Mouse (Mus musculus) forebrain, embryonic 16.5 days (tissue): ENCODE results near the gene Rabl3. TPM values are rescaled to one million over a fixed set of nuclear protein-coding genes. Genes with fewer than 3 reads are reported as not detected.

Experiments
- ATAC-seq: fragments of 200-750 bp; cut with Nextera tagmentation; 2 replicates; pipeline ENCODE4 v1.8.0; 2017; ENCODE audit warnings: mild to moderate bottlenecking, moderate library complexity
- H3K27ac ChIP-seq: fragments of 300-500 bp; sonication (generic); 2 replicates; pipeline ENCODE4 v1.5.1; 2014; ENCODE audit warnings: low read length, control low read depth
- H3K27me3 ChIP-seq: fragments of 300-500 bp; sonication (generic); replicated peaks from 2 replicates; pipeline ENCODE4 v1.6.1; 2014; ENCODE audit warnings: low read length; ENCODE audit not compliant: control insufficient read depth, insufficient read depth
- H3K36me3 ChIP-seq: fragments of 300-500 bp; sonication (generic); 2 replicates; pipeline ENCODE4 v1.6.1; 2014; ENCODE audit not compliant: control insufficient read depth, insufficient read depth
- H3K4me1 ChIP-seq: fragments of 300-500 bp; sonication (generic); replicated peaks from 2 replicates; pipeline ENCODE4 v1.6.1; 2014; ENCODE audit warnings: low read length; ENCODE audit not compliant: control insufficient read depth, insufficient read depth
- H3K4me2 ChIP-seq: fragments of 300-500 bp; sonication (generic); 2 replicates; pipeline ENCODE4 v1.6.1; 2014; ENCODE audit warnings: mild to moderate bottlenecking, low read length, control low read depth
- H3K4me3 ChIP-seq: fragments of 300-500 bp; sonication (generic); replicated peaks from 2 replicates; pipeline ENCODE4 v1.5.1; 2014; ENCODE audit warnings: mild to moderate bottlenecking, low read length, control low read depth
- H3K9ac ChIP-seq: fragments of 300-500 bp; sonication (generic); replicated peaks from 2 replicates; pipeline ENCODE4 v1.6.1; 2014; ENCODE audit warnings: low read depth, low read length, control low read depth
- H3K9me3 ChIP-seq: fragments of 300-500 bp; sonication (generic); 2 replicates; pipeline ENCODE4 v1.6.1; 2016; ENCODE audit warnings: low read length; ENCODE audit not compliant: control insufficient read depth
- WGBS: fragments of 180-500 bp; shearing (Covaris S2); extraction: QIAGEN DNeasy Blood & Tissue Kit; methylation state at CpG from one replicate; pipeline ENCODE4 v1.1.7; 2014; 5-methylcytosine and 5-hydroxymethylcytosine counted together
- polyA plus RNA-seq: library from polyadenylated mRNA; unstranded; fragments of >200 nt; fragmentation: Nextera tagmentation; extraction: Ambion mirVana; gene quantifications from 2 replicates; pipeline ENCODE4 v1.2.1, GENCODE M21; 2015

The Rabl3 gene
- polyA plus RNA-seq = 16.6 and 17.0 TPM in 2 replicates

GRCm38 (mm10) chr16:37539611-37540580 is at the start of gene Rabl3, which contains the start of gene Gtf2e1:
Gene Rabl3 (plus strand): TSS chr16:37539885.
Gene Gtf2e1 (minus strand): TSS chr16:37539789.
- H3K9ac ChIP-seq = peak within 1 kb of the TSS; percentile 97
- H3K27ac ChIP-seq = peak within 1 kb of the TSS; percentile 95
- H3K9me3 ChIP-seq = no peaks in the 10 kb centered on the region
- no peaks in the 10 kb centered on the region; the same call in 1 of the 2 replicates for H3K36me3 ChIP-seq
- no peaks in the 10 kb centered on the region for H3K27me3 ChIP-seq
- H3K4me1 ChIP-seq = peaks cover 20% of the 10 kb centered on the region
- 1% methylated on average over 41 of the region's 41 CpGs for WGBS
- H3K4me2 ChIP-seq = peak within 1 kb of the TSS; percentile 92
- peak within 1 kb of the TSS; percentile 94 for H3K4me3 ChIP-seq
- ATAC-seq = peak; percentile 99

- Histone ChIP-seq H3K27me3 (no peaks in the 10 kb centered on the region), H3K4me2 (no peak overlapping the region), H3K4me3 (no peak overlapping the region), H3K4me1 (no peaks in the 10 kb centered on the region), H3K27ac (no peak overlapping the region), H3K36me3 (no peaks in the 10 kb centered on the region), H3K9me3 (no peaks in the 10 kb centered on the region), H3K9ac (no peak overlapping the region)
- no peak for ATAC-seq
- WGBS = 82% methylated on average over 6 of the region's 6 CpGs
These were observed 44.7 kb upstream of the Rabl3 start for GRCm38 (mm10) chr16:37495017-37495416.

- Histone ChIP-seq H3K36me3 (no peaks in the 10 kb centered on the region), H3K4me1 (no peaks in the 10 kb centered on the region), H3K9ac (no peak overlapping the region), H3K9me3 (no peaks in the 10 kb centered on the region), H3K27me3 (no peaks in the 10 kb centered on the region), H3K4me2 (no peak overlapping the region), H3K4me3 (no peak overlapping the region), H3K27ac (no peak overlapping the region)
- 84% methylated on average over 9 of the region's 9 CpGs for WGBS
- ATAC-seq = no peak
These were observed 41.1 kb upstream of the Rabl3 start for GRCm38 (mm10) chr16:37498581-37498980.

GRCm38 (mm10) chr16:37504517-37504916 is 35.2 kb upstream of the Rabl3 start:
- Histone ChIP-seq H3K4me1 (peaks cover 9% of the 10 kb centered on the region), H3K4me2 (no peak overlapping the region), H3K4me3 (no peak overlapping the region), H3K27me3 (no peaks in the 10 kb centered on the region), H3K27ac (no peak overlapping the region), H3K9me3 (no peaks in the 10 kb centered on the region), H3K36me3 (no peaks in the 10 kb centered on the region), H3K9ac (no peak overlapping the region)
- WGBS = 40% methylated on average over 1 of the region's 1 CpGs
- ATAC-seq = no peak

- no peaks in the 10 kb centered on the region for H3K9me3 ChIP-seq
These were observed 32.9 kb upstream of the Rabl3 start for GRCm38 (mm10) chr16:37506751-37507150.

GRCm38 (mm10) chr16:37511489-37511888 is 28.2 kb upstream of the Rabl3 start:
- ATAC-seq = no peak
- Histone ChIP-seq H3K4me3 (no peak overlapping the region), H3K4me2 (no peak overlapping the region), H3K9me3 (no peaks in the 10 kb centered on the region), H3K27ac (no peak overlapping the region), H3K9ac (no peak overlapping the region), H3K27me3 (no peaks in the 10 kb centered on the region), H3K4me1 (peaks cover 9% of the 10 kb centered on the region), H3K36me3 (peaks cover 4% of the 10 kb centered on the region; the same call in 1 of the 2 replicates)
- WGBS = 95% methylated on average over 15 of the region's 15 CpGs

More at GRCm38 (mm10) chr16:37506751-37507150, 32.9 kb upstream of the Rabl3 start:
- no peak overlapping the region for H3K4me2 ChIP-seq
- H3K27me3 ChIP-seq = no peaks in the 10 kb centered on the region
- no peak for ATAC-seq
- no peak overlapping the region for H3K27ac ChIP-seq
- H3K9ac ChIP-seq = no peak overlapping the region
- 75% methylated on average over 9 of the region's 9 CpGs for WGBS
- H3K36me3 ChIP-seq = no peaks in the 10 kb centered on the region; the same call in 1 of the 2 replicates
- H3K4me1 ChIP-seq = peaks cover 9% of the 10 kb centered on the region
- no peak overlapping the region for H3K4me3 ChIP-seq

GRCm38 (mm10) chr16:37514644-37515043 is 25.0 kb upstream of the Rabl3 start:
- Histone ChIP-seq H3K4me1 (no peaks in the 10 kb centered on the region), H3K9me3 (no peaks in the 10 kb centered on the region), H3K9ac (no peak overlapping the region), H3K4me2 (no peak overlapping the region), H3K27me3 (no peaks in the 10 kb centered on the region), H3K36me3 (peaks cover 5% of the 10 kb centered on the region), H3K4me3 (no peak overlapping the region), H3K27ac (no peak overlapping the region)
- WGBS = 82% methylated on average over 8 of the region's 8 CpGs
- no peak for ATAC-seq

GRCm38 (mm10) chr16:37516376-37516993 is 23.2 kb upstream of the Rabl3 start:
- Histone ChIP-seq H3K4me3 (no peak overlapping the region), H3K4me2 (no peak overlapping the region), H3K27ac (no peak overlapping the region), H3K27me3 (no peaks in the 10 kb centered on the region), H3K9ac (no peak overlapping the region), H3K36me3 (peaks cover 16% of the 10 kb centered on the region), H3K4me1 (no peaks in the 10 kb centered on the region), H3K9me3 (no peaks in the 10 kb centered on the region)
- ATAC-seq = no peak
- 81% methylated on average over 6 of the region's 6 CpGs for WGBS

- Histone ChIP-seq H3K36me3 (peaks cover 18% of the 10 kb centered on the region), H3K4me3 (no peak overlapping the region), H3K9me3 (no peaks in the 10 kb centered on the region), H3K4me2 (no peak overlapping the region), H3K4me1 (no peaks in the 10 kb centered on the region), H3K27me3 (no peaks in the 10 kb centered on the region), H3K9ac (no peak overlapping the region), H3K27ac (no peak overlapping the region)
- 97% methylated on average over 4 of the region's 4 CpGs for WGBS
- ATAC-seq = no peak
These were observed 22.0 kb upstream of the Rabl3 start for GRCm38 (mm10) chr16:37517596-37518211.
